Mouse (Mus musculus): ENCODE measurements around the gene Mms22l. TPM values are rescaled to one million over a fixed set of nuclear protein-coding genes. Genes with fewer than 3 reads are reported as not detected.
"Not testable (repeated sequence)": the region's sequence is repeated elsewhere in the genome, so short reads cannot be mapped to it uniquely, and the experiment has no call there.

Mms22l gene
- total RNA-seq, 2 experiments from 2014 or later = 1.3 to 2.1 TPM

DNA sequence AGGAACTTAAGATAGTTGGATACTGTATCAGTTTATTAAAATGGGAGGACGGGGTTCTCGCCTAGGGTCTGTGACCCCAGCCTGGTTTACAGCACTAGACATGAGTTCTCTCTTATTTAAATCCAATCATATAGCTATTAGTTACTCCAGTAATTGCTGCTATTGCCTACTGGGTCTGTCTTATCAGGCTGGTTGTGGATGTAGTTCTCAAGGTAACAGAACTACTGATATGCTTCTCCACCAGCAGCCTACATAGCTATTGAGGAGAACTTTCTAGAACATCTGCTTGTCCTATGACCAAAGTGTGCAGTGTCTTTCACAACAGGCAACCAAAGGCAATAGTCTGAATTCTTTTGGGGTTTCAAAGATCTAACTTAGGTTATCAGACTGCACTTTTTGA lies 113.3 kb downstream of the Mms22l start:
- intact Hi-C loops (cut with DNase I; ENCODE audit: low total_unique reads) = no loop called here
- DNase-seq = no peak

DNA sequence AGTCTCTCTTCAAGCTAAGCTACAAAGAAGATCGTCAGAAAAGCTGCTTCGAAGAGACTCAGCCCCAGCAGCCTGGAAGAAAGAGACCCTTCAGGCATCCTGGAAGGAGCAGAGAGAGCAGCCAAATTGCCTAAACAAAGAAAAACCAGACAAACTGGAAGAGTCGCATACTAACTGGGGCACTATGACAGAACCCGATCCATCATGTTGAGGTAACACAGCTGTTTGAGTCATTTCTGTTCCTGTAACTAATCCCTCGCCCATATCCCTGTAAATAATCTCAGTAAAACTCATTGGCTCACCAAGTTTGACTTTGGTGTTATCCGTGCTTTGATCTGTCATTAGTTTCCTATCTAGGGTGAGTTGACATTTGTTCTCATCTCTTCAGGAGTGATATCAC lies 123.8 kb downstream of the Mms22l start:
- no peak for DNase-seq
- intact Hi-C loops (cut with DNase I; ENCODE audit: low total_unique reads) = no loop called here

DNA sequence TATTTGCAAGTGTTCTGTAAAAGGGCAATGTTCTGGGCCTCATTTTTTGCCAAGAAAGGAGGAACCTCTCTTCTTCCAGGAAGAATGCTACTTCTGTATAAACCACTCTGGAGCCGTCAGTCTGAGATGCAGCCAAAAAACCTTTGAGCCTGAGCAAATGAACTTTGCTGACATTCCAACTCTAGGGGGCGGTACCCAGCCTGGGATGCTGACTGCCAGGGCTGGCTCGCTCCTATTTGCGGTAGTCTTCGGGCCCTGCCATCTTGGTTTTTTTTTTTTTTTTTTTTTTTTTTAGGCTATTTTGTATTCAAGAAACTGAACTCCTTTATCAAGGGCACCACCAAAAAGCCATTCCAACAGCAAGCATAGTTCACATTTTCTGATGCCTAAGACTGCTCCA lies 124.2 kb downstream of the Mms22l start:
- DNase-seq = no peak
- intact Hi-C loops (cut with DNase I; ENCODE audit: low total_unique reads) = no loop called here

DNA sequence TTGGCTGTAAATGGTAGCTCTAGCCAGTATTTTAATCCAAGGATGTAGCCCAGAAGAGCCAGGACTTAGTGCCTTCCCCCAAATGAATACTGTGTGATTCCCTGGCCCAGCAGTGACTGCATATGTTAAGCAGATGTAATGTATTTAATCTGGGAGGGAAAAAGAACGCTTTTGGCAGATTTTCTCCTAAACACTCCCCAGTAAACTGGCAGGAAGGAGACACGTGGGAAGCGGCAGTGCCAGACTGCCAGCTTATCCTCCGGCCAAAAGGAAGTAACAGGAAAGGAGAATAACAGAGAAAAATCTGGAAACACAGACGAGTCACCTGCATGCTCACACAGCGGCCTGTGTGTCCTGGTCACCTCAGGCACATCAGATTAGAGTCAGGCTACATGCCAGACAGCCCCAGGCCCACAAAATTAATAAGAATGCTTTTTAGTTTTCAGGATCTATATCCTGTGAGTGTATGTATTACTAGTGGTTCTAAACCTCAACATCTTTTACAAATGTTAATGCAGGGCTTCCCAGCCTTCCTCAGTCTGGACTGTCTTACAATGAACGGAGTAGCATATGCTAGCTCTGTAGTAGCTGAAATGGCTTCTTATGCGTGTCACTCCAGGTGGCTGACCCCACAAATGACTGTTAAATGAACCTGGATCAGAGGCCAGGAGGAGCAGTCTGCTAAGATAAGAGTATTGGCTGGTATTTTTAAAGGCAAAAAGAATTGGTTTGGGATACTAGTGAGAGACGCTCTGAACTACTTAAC lies 125.4 kb downstream of the Mms22l start:
- intact Hi-C loops (cut with DNase I; ENCODE audit: low total_unique reads) = no loop called here
- no peak for DNase-seq

DNA sequence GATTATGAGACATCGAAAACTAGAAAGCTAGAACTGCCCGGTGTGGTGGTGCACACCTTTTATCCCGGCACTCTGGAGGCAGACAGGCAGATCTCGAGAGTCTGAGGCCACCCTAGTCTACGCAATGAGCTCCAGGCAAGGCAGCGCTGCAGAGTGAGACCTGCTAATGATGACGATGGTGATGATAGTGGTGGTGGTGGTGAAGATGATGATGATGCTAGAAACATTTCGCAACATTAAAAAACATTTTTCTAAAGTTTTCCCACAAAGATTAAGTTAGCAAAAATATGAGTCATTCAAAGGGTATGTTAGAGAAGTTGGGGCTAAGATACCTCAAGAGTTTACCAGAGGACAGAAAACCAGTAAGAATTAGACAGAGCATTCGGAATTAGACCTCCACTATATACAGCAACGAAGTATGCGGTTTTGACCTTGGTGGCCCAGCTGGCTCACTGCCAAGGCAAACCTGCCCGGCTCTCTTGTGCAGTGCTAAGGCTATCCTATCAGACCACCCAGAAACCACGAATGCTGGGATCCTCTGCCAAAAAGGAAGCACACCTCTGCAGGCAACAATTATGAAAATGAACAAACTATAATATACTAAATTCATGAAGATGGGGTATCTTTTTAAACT lies 129.8 kb downstream of the Mms22l start:
- intact Hi-C loops (cut with DNase I; ENCODE audit: low total_unique reads) = no loop called here
- no peak for DNase-seq

DNA sequence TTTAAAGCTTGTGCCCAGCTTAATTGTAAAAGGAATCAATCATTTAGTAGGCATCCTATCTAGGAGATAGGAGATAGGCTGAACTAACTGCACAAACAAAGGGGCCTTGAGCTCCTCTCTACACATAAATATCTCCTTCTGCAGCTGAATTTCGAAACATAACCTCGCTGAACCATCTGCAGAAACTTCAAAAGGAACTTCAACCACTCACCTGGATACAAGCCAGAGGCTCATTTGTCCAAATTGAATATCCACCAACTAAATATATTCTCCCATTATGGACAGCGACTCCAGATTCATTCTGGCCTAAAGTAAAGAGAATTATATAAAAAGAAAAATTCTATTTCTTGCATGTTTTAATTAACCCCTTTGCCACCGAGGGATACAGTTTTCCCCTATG lies 130.4 kb downstream of the Mms22l start:
- intact Hi-C loops (cut with DNase I; ENCODE audit: low total_unique reads) = no loop called here
- DNase-seq = no peak

DNA sequence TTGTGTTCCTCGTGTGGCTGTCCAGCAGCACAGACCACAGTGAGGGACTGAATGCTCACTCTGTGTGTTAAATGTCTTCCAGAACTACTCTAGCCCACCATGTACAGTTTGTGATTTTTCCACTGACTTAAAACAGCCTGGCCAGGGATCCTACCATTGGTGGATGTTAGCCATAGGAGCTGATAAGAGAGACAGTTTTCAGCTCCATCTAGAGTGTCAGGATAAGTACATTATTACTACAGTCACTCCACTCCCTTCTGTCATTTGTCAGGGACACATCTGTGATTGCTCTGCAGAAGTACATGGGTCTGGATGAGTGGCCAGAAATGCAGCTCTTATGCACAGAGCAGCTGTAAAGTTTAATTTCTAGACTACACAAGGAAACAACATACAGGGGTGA lies 131.6 kb downstream of the Mms22l start:
- intact Hi-C loops (cut with DNase I; ENCODE audit: low total_unique reads) = no loop called here
- no peak for DNase-seq

DNA sequence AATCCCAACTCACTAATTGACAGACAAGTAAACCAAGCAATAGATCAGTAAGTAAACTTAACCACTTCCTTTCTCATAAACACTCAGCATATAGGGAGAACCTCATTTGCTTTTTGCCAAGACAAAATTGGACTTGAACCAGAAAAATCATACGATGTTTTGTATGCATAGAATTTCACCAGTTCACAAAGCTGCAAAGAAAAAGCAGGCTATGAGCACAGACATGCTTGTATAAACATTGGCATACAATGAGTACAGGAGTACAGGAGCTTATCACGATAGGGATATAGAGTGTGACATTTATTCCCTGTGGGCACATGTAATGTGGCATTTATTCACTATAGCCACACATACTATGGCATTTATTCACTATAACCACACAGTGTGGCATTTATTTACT lies 134.2 kb downstream of the Mms22l start:
- intact Hi-C loops (cut with DNase I; ENCODE audit: low total_unique reads) = no loop called here
- DNase-seq = no peak

DNA sequence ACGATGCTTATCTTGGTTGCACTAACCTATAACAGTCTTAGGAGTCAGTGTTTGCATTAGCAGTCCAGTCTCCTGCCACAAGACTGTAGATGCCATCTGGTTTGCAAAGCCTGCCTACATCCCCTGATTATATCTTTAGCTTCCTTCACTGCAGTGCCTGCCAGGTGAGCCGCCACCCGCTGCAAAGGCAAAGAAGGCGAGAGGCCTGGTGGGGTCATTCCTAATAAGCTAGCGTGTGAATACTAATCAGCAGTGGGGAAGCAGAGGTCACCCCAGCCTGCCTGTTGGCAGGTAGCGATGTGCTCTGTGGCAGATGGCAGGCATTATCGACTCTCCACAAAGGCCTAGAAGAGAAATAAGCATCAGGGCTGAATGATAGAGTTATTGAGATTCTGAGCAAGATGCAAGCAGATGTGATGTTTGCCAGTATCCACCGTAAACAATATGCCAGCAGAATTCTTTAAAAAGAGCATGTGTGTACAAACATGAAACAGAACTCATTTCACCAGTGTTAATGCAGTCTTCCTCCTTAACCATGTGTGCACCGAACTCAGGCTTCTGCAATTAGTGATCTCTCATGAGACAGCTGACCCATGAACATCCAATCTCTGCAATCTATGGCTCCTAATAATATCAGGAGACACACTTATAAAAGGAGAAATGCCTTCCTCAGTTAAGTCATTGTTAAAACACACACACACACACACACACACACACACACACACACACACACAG lies 135.1 kb downstream of the Mms22l start:
- intact Hi-C loops (cut with DNase I; ENCODE audit: low total_unique reads) = no loop called here
- DNase-seq = no peak

DNA sequence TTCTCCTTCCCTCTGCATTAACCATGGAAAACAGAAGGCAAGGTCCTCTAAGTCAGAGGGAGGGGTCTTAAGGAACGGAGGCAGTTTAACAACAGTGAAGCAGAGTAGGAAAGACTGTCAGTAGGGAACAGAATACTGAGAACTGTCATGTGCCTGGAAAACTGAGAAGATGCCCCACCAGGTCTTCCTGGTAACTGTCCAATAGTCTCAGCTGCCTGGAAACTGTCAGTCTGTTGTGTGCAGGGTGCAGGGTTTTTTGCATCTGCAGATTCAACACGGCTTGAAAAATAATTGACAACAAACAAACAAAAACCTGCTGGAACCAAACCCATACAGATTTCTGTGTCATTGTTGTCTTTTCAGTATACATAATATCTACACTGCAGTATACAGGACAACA lies 146.1 kb downstream of the Mms22l start:
- no peak for DNase-seq
- intact Hi-C loops (cut with DNase I; ENCODE audit: low total_unique reads) = no loop called here

DNA sequence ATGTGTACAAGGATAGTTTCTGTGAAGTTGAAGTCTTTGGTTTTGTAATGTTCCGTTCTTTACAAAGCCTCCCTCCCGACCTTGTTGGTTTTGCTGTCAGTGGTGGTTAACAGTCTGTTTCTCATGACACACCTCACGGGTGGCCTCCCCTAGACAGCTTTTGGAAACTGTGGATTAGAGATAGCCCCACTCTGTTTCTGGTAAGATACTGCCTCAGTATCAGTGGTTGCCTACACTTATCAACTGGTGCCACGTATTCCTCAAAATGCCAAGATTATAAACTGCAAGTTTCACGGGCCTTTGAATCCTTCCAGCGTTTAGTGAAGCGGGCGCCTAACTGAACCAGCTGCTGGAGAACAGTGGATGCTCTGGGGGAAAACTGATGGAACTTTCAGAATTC lies 148.5 kb downstream of the Mms22l start:
- DNase-seq; intact Hi-C loops (cut with DNase I; ENCODE audit: low total_unique reads): not testable (repeated sequence)

Data from gastrocnemius, postnatal 14 days (tissue).